Mouse (Mus musculus) embryonic facial prominence, embryonic 10.5 days (tissue): Measurements from ENCODE around the gene Pogz. TPM values are rescaled to one million over a fixed set of nuclear protein-coding genes. Genes with fewer than 3 reads are reported as not detected.
A peak's percentile ranks its signal among the peaks of the same experiment; 100 is the strongest.

Experiments
- DNase-seq: peaks from one replicate; pipeline ENCODE4 v3.0.0-alpha.2; 2017; ENCODE audit warnings: low spot score
- H3K27ac ChIP-seq: fragments of 300-500 bp; sonication (generic); replicated peaks from 2 replicates; pipeline ENCODE4 v1.5.1; 2016; ENCODE audit warnings: mild to moderate bottlenecking
- H3K27me3 ChIP-seq: fragments of 300-500 bp; sonication (generic); replicated peaks from 2 replicates; pipeline ENCODE4 v1.6.1; 2016; ENCODE audit warnings: low read depth, mild to moderate bottlenecking; ENCODE audit not compliant: poor library complexity, severe bottlenecking
- H3K36me3 ChIP-seq: fragments of 300-500 bp; sonication (generic); replicated peaks from 2 replicates; pipeline ENCODE4 v1.6.1; 2016; ENCODE audit warnings: mild to moderate bottlenecking, moderate library complexity
- H3K4me1 ChIP-seq: fragments of 300-500 bp; sonication (generic); 2 replicates; pipeline ENCODE4 v1.6.1; 2016
- H3K4me3 ChIP-seq: fragments of 300-500 bp; sonication (generic); 2 replicates; pipeline ENCODE4 v1.5.1; 2016; ENCODE audit warnings: mild to moderate bottlenecking, moderate library complexity
- H3K9me3 ChIP-seq: fragments of 300-500 bp; sonication (generic); 2 replicates; pipeline ENCODE4 v1.6.1; 2016; ENCODE audit warnings: mild to moderate bottlenecking
- WGBS: fragments of 180-500 bp; shearing (Covaris S2); methylation state at CpG from one replicate; pipeline ENCODE4 v1.1.7; 2016; 5-methylcytosine and 5-hydroxymethylcytosine counted together
- polyA plus RNA-seq: library from polyadenylated mRNA; unstranded; fragments of >200 nt; fragmentation: Nextera tagmentation; extraction: Ambion mirVana; gene quantifications from 2 replicates; pipeline ENCODE4 v1.2.1, GENCODE M21; 2016

Pogz gene
- polyA plus RNA-seq, 1 experiment from 2014 or later, result 18.5 TPM

DNA sequence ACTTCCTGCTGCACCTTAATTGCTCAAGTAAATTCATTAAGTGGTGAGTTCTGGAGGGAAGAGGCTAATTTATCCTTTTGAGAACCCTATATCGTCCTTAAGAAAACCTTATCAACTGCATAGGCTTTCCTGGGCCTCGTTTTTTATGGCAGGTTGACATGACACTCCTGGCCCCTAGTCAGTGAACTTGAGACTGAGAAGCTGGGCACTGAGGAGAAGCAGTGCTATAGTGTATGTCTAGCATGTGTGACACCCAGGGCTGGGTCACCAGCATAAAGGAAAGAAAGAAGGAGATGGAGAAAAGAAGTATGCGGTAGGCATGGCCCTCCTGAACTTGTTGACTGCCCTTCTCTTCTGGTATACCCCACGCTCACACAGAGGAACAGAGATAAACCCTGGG is 23.3 kb upstream of the Pogz start:
- Histone ChIP-seq H3K9me3 (no peaks in the 10 kb centered on the region), H3K27ac (no peak overlapping the region), H3K27me3 (peaks cover 10% of the 10 kb centered on the region), H3K36me3 (no peaks in the 10 kb centered on the region), H3K4me3 (no peak overlapping the region), H3K4me1 (peaks cover 2% of the 10 kb centered on the region; the same call in 1 of the 2 replicates)
- 87% methylated on average over 4 of the region's 4 CpGs for WGBS
- DNase-seq, result no peak

DNA sequence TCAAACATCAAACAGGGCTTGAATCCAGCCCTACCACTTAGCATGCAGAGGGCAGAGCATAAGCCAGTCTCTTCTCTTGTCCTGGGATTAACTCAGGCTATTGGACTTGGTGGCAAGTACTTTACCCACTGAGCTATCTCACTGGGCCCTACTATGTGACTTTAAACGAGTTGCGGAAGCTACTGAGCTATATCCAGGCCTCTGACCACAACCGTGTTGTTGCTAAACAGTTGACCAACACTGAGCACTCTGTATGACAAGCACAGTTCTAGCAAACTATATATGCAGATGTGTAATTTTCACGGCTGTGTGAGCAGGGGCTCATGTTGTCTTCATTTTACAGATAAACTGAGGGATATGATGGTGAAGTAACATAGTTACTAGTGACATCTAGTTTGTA is 22.7 kb upstream of the Pogz start:
- H3K9me3 ChIP-seq, result no peaks in the 10 kb centered on the region
- H3K27ac ChIP-seq, result no peak overlapping the region
- H3K4me3 ChIP-seq, result no peak overlapping the region
- 82% methylated on average over 4 of the region's 4 CpGs for WGBS
- H3K36me3 ChIP-seq, result no peaks in the 10 kb centered on the region
- H3K4me1 ChIP-seq, result peaks cover 2% of the 10 kb centered on the region; the same call in 1 of the 2 replicates
- DNase-seq, result no peak
- peaks cover 10% of the 10 kb centered on the region for H3K27me3 ChIP-seq

DNA sequence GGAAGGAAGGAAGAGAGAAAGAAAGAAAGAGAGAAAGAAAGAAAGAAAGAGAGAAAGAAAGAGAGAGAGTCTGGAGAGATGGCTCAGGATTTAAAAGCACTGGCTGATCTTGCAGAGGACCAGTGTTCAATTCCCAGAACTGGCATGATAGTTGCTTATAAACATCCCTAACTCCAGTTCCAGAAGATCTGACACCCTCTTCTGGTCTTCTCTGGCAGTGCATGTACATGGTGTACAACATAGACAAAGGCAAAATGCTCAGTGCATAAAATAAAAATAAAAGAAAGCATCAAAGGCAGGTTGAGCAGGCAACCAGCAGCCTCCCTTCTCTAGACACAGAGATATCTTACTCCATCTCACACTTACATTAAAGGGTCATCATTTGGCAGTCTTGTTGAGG is 21.8 kb upstream of the Pogz start:
- Histone ChIP-seq H3K9me3 (no peaks in the 10 kb centered on the region), H3K27ac (no peak overlapping the region), H3K36me3 (no peaks in the 10 kb centered on the region), H3K4me3 (no peak overlapping the region), H3K4me1 (peaks cover 5% of the 10 kb centered on the region), H3K27me3 (peaks cover 10% of the 10 kb centered on the region)
- no peak for DNase-seq

DNA sequence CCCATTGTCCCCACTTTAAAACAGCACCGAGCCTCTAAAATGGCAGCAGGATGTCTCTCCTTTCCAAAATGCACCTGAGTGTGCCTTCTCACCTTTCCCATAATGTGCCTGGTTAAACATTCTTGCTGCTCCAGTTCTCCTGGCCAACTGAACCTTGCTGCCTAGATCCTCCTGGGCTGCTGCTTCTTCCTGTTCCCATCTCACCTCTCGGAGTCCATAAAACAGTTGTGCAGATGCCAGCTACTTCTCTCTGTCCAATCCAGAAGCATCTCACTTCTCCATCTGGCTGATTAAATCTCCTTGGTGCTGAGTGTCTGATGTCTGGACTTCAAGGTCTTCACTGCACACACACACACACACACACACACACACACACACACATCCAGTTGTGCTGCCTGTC is 19.6 kb upstream of the Pogz start:
- DNase-seq, result no peak

DNA sequence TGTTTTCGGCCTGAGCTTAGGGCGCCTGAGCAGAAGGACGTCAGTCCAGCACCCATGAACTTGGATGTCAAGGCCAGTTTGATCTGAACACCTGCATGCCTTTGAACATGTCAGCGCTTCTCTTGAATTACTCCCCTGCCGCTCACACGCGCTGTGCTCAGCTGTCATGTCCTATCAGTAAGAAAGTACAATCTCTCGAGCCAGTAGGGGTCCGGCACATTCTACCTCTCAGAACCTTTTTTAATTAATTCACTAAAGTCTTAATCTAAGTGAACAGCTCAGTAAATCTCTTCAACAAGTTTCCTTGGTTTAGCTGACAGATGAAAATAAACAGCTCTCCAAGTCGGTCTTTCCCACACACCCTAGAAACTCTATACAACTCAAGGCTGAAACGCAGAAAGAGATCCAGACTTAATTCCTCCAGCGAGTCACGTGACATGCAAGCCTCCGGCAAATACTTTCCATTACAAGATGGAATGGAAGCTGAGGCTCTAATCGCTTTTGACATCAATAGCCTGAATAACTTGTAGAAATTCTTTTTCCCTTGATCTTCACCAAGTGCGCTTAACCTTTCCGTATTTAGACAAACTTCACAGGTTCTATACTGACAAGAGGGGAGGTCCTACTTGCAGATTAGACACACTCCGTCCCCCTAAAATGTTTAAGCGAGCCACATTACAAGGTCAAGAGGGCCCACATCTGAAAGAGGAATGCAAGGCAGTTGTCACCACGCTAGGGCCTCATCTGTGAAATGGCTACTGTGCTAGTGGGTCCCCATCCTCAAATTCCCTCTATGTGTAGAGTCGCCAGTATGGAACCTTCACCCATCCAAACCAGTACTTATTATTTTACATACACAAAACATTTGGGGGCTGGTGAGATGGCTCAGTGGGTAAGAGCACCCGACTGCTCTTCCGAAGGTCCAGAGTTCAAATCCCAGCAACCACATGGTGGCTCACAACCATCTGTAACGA is 17.6 kb upstream of the Pogz start:
- Histone ChIP-seq H3K9me3 (no peaks in the 10 kb centered on the region), H3K4me1 (peaks cover 13% of the 10 kb centered on the region), H3K36me3 (no peaks in the 10 kb centered on the region), H3K27me3 (peaks cover 10% of the 10 kb centered on the region), H3K27ac (no peak overlapping the region), H3K4me3 (no peak overlapping the region)
- peak; percentile 48 for DNase-seq
- WGBS, result 66% methylated on average over 24 of the region's 24 CpGs

More for the DNA sequence above, 19.6 kb upstream of the Pogz start:
- peaks cover 13% of the 10 kb centered on the region for H3K4me1 ChIP-seq
- H3K27me3 ChIP-seq, result peaks cover 10% of the 10 kb centered on the region
- no peaks in the 10 kb centered on the region for H3K36me3 ChIP-seq
- WGBS, result 85% methylated on average over 2 of the region's 2 CpGs
- H3K4me3 ChIP-seq, result no peak overlapping the region
- H3K27ac ChIP-seq, result no peak overlapping the region
- H3K9me3 ChIP-seq, result no peaks in the 10 kb centered on the region

DNA sequence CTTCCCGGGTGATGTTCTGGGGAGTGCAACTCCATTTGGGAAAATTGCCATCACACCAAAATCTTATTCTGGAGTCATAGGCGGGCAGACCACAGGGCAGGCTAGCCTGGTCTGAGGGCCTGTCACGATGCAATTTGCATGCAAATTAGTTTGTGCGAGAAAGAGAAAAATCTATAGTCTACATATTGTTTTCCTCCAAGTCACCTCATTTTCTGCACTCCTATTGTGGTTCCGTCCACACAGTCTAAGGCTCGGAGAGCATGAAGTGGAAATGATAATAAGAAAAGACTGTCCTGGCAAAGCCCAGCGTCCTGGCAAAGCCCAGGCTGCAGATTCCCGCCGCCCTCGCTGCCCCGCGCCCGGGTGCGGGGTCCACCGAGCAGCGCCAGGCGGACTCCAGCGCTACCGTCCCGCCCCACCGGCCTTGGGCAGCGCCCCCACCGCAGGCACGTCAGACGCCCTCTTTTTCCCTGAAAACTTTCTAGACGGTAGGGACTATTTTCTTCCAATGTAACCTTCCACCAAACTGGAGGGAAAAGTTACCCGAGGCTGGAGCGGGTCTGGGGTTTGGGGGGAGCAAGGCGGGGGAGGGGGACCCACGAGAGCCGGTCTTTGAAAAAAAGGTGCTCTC is 16.2 kb upstream of the Pogz start:
- WGBS, result 3% methylated on average over 31 of the region's 31 CpGs
- peaks cover 7% of the 10 kb centered on the region for H3K27me3 ChIP-seq
- peak overlapping the region; percentile 74 for H3K4me3 ChIP-seq
- H3K4me1 ChIP-seq, result peaks cover 13% of the 10 kb centered on the region
- DNase-seq, result peak; percentile 77
- H3K36me3 ChIP-seq, result no peaks in the 10 kb centered on the region
- peak overlapping the region; percentile 97 for H3K27ac ChIP-seq
- H3K9me3 ChIP-seq, result no peaks in the 10 kb centered on the region

DNA sequence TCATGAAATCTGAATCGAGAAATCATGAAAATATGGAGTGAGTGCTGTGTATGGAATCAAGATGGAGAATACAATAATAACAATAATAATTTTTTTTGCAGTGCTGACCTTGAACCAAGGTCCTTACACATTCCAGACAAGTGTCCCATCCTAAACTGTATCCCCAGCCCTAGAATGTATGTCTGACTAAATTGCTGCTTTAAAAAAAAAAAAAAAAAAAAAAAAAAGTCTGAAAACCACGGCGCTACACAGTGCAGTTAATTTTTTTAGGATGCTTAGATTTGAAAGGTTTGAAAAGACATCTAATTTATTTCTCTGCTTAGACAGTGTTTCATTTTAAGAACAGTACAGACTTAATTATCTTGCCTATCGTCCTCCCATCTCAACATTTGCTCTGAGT is 15.3 kb upstream of the Pogz start:
- 91% methylated on average over 4 of the region's 4 CpGs for WGBS
- H3K4me3 ChIP-seq, result peak overlapping the region; percentile 74

DNA sequence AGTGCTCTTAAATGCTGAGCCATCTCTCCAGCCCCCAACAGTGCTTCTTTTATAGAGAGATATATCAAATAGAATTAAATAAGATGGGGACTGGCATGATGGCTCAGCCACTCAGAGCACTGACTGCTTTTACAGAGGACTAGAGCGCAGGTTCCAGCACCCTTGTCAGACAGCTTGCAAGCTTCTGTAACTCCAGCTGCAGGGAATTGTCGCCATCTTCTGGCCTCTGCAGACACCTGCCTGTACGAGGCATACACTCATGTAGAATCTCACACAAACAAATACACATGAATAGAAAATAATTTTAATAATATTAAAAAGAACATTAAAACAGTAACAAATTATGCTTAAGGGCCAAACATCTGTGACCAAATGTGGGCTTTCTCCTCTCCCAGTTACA is 13.3 kb upstream of the Pogz start:
- no peak for DNase-seq
- WGBS, result 79% methylated on average over 3 of the region's 3 CpGs
- H3K27ac ChIP-seq, result no peak overlapping the region

More for the DNA sequence above, 15.3 kb upstream of the Pogz start:
- no peaks in the 10 kb centered on the region for H3K9me3 ChIP-seq
- no peak for DNase-seq
- H3K27ac ChIP-seq, result no peak overlapping the region
- peaks cover 13% of the 10 kb centered on the region for H3K4me1 ChIP-seq
- H3K27me3 ChIP-seq, result peaks cover 7% of the 10 kb centered on the region
- no peaks in the 10 kb centered on the region for H3K36me3 ChIP-seq

DNA sequence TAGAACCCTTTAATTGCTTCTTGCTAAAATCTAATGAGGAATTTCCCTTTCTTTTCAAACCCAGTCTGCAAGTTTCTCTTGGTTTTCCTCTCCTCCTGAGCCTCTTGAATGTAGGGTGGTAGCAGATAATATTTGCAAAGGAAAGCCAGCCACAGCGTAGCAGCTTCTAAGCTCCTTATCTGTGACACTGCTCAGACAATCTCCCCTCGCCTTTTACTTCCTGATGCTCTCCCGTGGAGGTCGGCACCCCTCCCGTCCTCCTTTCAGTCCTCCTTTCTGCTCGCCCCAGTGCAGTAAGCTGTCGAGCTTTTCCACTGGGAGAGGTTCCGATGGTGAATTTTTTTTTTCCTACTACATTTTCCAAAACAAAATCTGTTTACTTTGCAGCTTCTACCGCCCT is 5.3 kb upstream of the Pogz start:
- H3K36me3 ChIP-seq, result no peaks in the 10 kb centered on the region
- H3K4me3 ChIP-seq, result no peak overlapping the region
- H3K4me1 ChIP-seq, result no peaks in the 10 kb centered on the region
- H3K9me3 ChIP-seq, result no peaks in the 10 kb centered on the region
- 20% methylated on average over 9 of the region's 9 CpGs for WGBS
- H3K27me3 ChIP-seq, result no peaks in the 10 kb centered on the region
- H3K27ac ChIP-seq, result no peak overlapping the region
- DNase-seq, result no peak

More for the DNA sequence above, 13.3 kb upstream of the Pogz start:
- peaks cover 10% of the 10 kb centered on the region for H3K4me1 ChIP-seq
- no peak overlapping the region for H3K4me3 ChIP-seq
- no peaks in the 10 kb centered on the region for H3K27me3 ChIP-seq
- no peaks in the 10 kb centered on the region for H3K9me3 ChIP-seq
- no peaks in the 10 kb centered on the region for H3K36me3 ChIP-seq

DNA sequence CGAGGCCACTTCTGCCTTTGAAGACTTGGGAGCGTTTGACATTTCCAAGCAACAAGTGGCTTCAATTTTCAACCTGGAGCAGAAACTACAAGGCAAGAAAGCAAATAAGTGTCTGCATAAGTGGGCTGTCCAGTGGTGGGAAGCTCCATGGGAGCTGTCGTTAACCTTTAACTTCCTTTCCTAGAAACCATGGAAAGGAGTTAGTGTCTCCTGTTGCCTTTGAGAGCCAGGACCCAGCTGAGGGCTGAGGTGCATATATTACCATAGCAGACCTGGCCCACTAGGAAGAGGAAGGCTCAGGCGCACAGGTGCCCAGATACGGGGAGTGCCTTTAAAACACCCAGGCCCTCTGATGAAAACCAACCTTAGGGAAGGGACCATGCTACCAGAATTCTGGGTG is 4.7 kb upstream of the Pogz start:
- Histone ChIP-seq H3K27me3 (no peaks in the 10 kb centered on the region), H3K4me3 (no peak overlapping the region), H3K27ac (no peak overlapping the region), H3K36me3 (no peaks in the 10 kb centered on the region), H3K9me3 (no peaks in the 10 kb centered on the region), H3K4me1 (no peaks in the 10 kb centered on the region)
- no peak for DNase-seq
- WGBS, result 78% methylated on average over 5 of the region's 5 CpGs

DNA sequence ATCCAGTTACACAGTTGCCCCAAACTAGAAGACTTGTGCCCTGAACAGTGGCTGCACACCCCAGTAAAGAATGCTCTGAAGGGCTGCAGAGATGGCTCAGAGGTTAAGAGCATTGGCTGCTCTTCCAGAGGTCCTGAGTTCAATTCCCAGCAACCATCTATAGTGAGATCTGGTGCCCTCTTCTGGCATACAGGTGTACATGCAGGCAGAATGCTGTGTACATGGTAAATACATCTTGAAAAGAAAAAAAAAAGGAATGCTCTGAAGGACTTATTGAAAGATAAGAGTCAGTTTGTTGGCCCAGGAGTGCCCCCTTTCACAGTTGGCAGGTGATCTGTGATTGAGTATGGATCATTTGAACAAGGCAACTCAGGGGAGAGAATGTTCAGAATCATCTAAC is 4.0 kb upstream of the Pogz start:
- Histone ChIP-seq H3K4me1 (peaks cover under 1% of the 10 kb centered on the region; the same call in 1 of the 2 replicates), H3K27me3 (no peaks in the 10 kb centered on the region), H3K36me3 (no peaks in the 10 kb centered on the region), H3K4me3 (no peak overlapping the region), H3K9me3 (no peaks in the 10 kb centered on the region), H3K27ac (no peak overlapping the region)
- no peak for DNase-seq

DNA sequence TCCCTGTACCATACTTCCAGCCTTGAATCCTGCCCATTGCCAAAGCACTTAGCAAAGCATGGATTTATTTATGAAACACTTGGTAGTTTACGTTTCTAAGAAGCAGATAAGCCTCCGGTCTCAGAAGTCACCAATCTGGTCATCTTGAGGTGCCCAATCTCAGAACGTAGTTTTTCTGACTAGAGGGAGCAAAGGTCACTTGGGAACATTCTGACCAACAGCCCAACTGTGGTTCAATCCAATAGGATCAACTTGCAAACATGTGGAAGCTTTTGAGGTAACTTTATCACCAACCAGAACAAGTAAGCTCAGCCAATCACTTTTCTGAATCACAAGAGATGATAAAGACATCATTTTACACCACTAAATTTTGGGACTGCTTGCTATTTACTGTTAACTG is 2.0 kb upstream of the Pogz start:
- WGBS, result 79% methylated on average over 3 of the region's 3 CpGs

More for the DNA sequence above, 2.0 kb upstream of the Pogz start:
- Histone ChIP-seq H3K4me1 (peaks cover 15% of the 10 kb centered on the region), H3K4me3 (no peak overlapping the region), H3K27ac (no peak overlapping the region), H3K27me3 (no peaks in the 10 kb centered on the region), H3K36me3 (peaks cover 5% of the 10 kb centered on the region; the same call in 1 of the 2 replicates), H3K9me3 (no peaks in the 10 kb centered on the region)
- DNase-seq, result no peak
